Mouse (Mus musculus): ENCODE measurements around the gene Habp2.

Gene Habp2

DNA sequence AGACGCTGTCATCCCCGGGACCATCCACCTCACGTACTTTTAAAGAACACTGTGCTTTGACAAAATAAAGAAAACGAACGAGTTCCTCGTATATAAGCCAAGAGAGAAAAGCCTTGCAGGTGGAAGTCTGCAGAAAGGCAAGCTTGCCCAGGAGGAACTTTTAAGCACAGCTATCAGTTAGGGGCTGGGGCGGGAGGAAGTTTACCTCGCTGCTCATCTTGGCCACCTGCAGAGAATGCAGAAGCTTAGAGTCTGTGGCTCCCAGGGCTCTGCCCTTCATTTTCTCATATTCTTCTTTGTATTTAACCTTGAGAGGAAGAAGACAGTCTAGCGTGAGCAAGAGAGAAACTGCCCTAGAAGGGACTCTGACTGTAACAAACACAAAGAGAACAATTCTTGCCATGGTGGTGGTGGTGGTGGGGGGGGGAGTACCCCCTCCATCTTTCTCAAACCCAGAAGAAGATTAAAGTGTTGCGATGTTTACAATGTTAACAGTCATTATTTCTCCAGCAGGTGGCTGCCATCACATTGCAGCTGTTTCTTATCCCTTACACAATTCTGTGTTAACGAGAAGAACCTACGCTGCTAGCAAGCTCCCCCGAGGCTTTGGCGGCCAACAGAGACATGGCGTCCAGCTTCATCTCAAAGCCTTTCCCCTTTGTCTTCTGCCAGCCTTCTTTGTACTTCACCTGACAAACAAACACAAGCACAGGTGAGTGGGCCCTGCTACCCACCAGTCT is 77.0 kb downstream of the Habp2 start:
- DNase-seq (ENCODE audit: low read depth), result no peak

DNA sequence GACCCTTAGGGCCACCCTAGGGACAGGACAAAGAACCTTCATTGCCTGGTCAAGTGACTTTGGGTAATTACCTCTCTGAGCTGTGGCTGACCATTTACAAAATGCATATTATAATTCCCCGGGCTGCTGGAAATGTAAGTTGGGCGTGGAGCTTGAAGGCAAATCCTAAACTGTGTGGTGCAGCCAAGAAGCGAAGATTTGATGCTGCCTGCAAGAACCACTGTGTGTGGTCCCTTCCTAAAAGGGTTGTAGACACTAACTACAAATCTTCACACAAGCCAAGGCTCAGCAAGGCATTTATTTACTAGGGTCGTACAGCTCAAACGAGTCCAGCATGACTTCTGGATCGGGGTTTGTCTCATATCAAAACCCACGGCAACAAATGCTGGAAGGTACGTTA is 77.6 kb downstream of the Habp2 start:
- DNase-seq (ENCODE audit: low read depth), result no peak

DNA sequence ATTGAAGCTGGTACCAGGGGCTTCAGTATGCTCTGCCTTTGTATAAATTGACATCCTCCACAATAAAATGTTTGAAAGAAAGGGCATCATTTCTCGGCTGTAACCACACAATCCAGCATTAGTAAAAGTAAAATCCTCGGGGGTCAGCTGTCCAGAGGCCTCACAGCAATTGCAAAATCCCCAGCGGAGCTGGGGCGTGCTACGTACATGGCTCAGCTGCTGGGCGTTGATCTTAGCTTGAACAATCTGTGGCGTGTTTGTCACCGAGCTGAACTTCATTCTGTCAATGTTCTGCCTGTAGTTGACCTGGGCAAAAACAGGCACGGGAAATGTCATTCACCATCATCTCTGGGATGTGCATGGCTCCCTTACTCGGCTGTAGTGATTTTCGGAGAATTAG is 79.2 kb downstream of the Habp2 start:
- DNase-seq (ENCODE audit: low read depth), result no peak

DNA sequence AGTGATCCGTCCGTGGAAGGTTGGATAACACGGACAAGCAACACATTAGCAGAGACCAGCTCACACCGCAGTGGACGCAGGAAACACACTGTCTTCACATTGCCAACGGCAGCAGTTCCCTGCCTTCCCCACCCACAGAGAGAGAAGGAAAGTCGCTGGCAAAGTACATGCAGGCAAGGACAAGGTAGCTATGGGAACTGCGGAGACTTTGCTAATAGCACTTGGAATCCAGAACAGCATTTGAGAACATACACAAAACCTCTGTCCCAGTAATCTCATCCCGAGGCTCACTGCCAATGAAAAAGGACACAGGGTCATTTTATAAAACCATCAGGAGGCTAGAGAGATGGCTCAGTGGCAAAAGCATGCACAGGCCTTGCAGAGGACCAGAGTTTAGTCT is 79.7 kb downstream of the Habp2 start:
- DNase-seq (ENCODE audit: low read depth), result no peak

DNA sequence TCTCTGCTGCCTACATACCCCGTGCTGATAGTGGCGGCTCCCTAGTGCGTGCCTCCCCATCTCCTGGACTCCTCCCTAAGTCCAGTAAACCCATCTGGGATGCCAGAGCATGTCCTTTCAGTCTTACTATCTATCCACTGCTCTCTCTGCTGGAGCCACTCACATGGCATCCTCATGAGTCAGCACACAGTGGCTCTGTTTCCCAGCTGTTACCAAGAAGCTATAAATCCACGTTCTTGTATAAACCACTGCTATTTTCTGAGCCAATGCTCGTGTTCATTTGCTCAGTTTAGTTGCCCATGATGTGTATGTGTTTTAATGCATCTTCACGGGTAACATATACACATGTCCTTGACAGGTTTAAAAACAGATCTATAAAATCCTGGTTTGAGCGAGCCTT is 80.8 kb downstream of the Habp2 start:
- no peak for DNase-seq (ENCODE audit: low read depth)

DNA sequence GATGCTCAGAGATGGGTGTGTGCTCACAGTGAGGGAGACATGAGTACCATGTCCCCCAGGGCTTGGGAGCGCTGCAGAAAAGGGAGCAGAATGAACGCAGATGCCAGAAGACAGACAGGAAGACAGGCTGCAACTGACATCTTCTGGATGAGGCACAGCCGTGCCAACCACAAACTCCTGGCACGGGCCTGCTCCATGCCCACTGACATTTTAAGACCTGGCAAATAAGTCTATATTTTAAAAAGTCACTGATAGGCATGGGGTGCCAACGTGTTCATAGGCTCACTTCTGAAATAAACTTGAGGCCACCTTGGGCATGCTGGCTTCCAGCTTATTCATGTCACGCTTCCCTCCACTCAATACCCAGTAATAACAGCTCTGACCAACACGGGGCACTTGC is 82.0 kb downstream of the Habp2 start:
- no peak for DNase-seq (ENCODE audit: low read depth)

All from naive thymus-derived CD4-positive, alpha-beta T cell, adult 2 months (primary cell).